Mouse (Mus musculus) naive thymus-derived CD4-positive, alpha-beta T cell, adult 5 months (primary cell): ENCODE data around the gene Cnksr1. TPM values are rescaled to one million over a fixed set of nuclear protein-coding genes. Genes with fewer than 3 reads are reported as not detected.

ENCODE experiments used
- polyA plus RNA-seq: library from polyadenylated mRNA; unstranded; fragments of 100-300 nt; shearing (Covaris generic); gene quantifications from one replicate; pipeline ENCODE4 v1.2.1, GENCODE M21; 2017

Cnksr1 gene
- not detected for polyA plus RNA-seq

DNA sequence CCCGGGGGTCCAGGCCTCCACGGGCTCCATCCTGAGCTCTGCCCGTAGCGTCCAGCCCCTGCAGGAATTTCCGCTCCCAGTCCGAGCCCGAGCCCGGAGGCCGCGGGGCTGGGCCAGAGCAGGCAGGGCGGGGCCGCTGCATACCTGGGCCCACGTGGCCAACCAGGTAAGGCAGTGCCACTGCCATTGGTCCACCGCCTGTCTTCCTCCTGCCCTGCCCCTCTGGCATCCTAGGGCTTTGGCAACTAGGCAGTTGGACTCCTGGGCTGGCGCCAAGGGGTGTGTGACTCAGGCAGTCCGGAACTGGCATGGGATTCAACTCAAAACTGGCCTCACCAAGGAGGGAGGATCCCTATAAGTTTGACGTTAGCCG is at the start of gene Cnksr1:
TSS of gene Cnksr1 (minus strand) at position 121 of the 373 bp plus-strand sequence.

DNA sequence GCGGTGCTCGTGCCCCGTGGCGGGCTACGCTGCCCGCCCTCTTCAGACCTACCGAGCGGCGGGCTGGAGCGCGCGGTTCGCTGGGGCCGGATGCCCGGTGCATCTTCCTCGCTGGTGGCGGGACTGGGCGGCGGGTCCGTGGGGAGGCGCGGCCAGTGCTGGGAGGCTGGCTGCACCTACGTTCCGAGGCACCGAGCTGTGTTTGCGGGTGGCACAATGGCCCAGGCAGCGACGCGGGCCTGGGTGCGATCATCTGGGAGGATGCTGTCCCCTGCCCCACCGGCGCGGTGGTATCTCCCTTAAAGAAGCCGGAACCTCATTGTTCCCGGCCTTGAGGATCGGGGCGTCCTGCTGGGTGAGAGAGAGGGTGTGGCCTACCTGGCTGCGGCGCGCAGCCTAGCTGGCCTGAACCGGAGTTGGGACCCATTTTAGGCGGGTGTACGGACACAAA is 49.4 kb upstream of the Cnksr1 start, which contains the start of gene Pdik1l:
TSS of gene Pdik1l (minus strand) at position 321 of the 451 bp plus-strand sequence.

DNA sequence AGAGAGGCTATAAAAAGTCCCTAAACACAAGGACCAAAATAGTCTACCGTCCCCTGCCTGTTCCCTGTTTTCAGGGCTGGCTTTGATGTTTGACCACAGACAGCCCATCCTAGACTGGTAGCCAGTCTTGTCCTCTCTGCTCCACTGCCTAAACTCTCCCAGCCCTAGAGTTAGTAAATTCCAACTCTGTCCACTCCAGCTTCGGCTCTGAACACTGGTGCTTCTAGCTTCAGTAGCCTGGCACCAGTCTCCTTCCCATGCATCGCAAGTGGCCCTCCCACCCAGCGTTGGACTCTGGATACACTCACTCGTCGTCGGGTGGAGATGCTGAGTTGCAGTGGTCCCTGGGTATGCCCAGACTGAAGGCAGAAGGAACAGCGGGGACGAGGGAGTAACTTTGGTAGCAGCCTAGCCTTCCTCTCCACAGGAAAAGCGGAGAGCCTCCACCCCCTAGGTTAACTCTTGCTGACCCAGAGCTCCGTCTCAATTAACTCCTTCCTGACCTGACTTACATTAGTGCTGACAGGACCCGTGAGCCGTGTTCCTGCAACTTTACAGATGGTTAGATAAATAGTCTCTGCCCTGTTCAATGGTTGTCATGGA is 15.6 kb upstream of the Cnksr1 start, which contains the start of gene Grrp1:
TSS of gene Grrp1 (minus strand) at position 385 of the 603 bp plus-strand sequence.

DNA sequence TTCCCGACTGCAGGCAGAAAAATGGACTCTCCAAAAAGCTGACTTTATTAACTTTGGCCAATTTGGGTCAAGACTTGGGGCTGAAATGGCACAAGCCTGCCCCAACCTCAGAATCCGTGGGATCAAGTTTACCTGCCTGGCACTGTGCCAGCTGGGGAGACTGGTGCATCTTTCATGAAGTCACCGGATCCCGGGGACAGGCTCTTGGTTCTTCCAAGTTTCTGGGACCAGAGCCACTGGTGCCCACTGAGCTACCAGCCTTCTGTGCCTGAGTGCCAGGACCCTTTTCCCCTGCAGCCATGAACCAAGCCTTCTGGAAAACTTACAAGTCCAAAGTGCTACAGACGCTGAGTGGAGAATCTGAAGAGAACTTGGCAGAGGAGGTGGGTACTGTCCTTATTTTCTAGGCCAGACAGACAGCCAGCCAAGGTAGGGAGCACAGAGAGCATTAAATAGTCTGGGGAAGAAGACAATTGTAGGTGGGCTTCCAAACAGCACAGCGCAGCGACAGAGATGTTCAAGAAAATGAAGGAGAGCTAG is 8.6 kb upstream of the Cnksr1 start, which contains the start of gene Gm30191:
TSS of gene Gm30191 (plus strand) at position 217 of the 540 bp plus-strand sequence.

DNA sequence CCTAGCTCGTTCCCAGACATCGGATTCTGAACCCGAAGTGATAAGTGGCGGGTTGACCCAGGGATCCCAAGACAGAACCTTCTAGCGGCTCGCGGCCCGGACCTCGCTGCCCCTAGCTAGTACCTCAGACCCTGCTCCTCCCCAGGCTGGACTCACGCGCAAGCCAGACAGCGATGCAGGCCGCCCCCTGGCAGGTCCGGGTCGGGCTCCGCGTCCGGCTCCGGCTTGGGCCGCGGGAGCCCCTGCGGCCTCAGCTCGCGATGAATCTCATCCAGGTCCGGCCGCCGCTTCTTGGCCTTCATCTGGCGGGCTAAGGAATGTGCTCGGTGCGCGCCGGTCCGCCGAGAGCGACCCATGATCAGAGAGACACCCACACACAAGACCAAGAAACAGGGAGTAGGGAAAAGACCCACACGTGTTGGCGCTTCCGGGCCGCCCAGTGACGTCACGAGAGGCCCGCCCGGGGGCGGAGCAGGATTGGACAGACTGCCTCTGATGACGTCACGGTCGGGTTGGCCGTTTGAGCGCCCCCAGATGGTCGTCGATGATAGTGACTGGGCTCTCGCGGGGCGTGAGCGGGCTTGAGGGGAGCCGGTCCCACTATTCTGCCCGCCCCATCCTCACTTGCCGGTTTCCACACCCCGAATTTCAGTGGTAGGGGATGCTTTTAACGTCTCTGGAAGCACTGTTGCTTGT is 7.1 kb upstream of the Cnksr1 start, which contains the start of gene Zfp593:
TSS of gene Zfp593 (minus strand) at position 445 of the 696 bp plus-strand sequence.

DNA sequence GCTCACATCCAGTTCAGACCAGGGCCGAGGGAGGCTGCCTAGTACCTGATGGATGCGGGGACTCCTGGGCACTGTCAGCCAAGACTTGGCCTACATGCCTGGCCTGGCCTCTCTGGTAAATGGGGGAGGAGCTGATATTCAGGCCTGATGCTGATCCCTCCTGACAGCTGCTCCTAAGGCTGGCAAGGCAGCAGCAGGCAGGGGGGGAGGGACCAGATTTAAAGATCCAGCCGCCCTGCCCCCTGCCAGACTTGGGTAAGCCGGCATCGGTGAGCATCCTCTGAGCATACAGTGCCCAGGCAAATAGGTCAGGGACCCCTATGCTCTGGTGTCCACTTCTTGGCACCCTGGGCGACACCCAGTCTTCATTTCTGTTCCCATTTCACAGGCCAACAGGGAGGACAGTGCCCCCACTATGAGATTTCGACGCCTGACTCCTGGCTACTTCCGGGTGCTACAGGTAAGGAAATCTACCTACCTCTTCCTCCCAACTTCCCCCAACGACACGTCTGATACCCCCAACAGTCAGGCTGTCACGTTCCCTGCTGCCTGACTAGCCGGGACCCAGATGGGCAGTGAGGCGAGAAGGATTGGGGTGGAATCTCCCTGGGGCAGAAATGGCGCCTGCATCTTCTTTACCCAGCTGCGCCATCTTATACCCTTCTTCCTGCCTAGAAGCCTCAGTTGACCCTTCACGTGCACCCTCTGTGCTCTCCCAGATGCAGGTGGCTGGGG is 5.5 kb upstream of the Cnksr1 start, which contains the start of gene E130218I03Rik:
TSS of gene E130218I03Rik (plus strand) at position 147 of the 735 bp plus-strand sequence.

DNA sequence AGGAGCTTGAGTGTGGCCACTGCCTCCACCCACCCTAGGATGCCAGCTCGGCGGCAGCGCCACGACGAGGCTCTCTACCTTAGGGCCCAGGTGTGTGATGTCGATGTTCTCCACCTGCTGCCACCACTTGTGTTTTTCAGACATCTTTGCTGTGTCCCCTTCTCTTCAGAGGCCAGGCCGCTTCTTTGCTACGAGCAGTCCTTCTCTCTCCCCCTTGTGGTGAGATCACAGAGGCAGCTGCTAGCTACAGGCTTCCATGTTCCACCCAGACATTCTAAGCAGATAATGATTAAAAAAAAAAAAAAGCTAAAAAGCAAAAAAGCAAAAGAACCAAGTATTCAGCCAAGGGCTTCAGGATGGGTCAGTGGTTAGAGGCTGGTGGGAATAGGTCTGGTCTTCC is 11.0 kb downstream of the Cnksr1 start, which contains the start of gene Catsper4:
TSS of gene Catsper4 (minus strand) at position 190 of the 400 bp plus-strand sequence.

DNA sequence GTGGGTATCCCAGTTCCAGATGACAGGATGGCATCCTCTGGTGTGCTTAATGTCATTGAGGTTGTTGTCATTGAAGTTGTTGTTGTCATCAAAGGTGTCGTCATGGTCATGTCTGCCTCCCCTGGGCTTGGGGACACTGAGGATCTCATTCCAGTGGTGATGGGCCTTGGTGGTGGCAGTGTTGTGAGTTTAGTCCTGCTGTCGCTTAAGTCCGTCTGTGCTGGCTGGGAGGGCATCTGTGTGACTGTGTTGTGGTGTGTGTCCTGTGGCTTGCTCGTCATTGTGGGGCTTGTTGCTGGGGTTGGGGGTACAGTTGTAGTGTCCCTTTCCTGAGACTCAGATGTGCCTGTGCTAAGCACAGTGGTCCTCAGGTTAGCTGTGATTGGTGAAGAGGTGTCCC is 35.3 kb downstream of the Cnksr1 start, which contains the start of gene Gm7534:
TSS of gene Gm7534 (minus strand) at position 101 of the 400 bp plus-strand sequence.

Other genes with a start within 250 kb of the Cnksr1 start
- 19.7 TPM for gene Dhdds, start 237.5 kb downstream of the Cnksr1 start, polyA plus RNA-seq
- gene Lin28a, start 219.6 kb downstream of the Cnksr1 start, polyA plus RNA-seq = not detected
- not detected for gene Zfp683, start 184.6 kb downstream of the Cnksr1 start, polyA plus RNA-seq
- 9.1 TPM for gene Crybg2, start 177.6 kb downstream of the Cnksr1 start, polyA plus RNA-seq
- 1,142 TPM for gene Cd52, start 143.3 kb downstream of the Cnksr1 start, polyA plus RNA-seq
- 99.9 TPM for gene Ubxn11, start 135.8 kb downstream of the Cnksr1 start, polyA plus RNA-seq
- 821 TPM for gene Sh3bgrl3, start 109.6 kb downstream of the Cnksr1 start, polyA plus RNA-seq
- 31.3 TPM for gene Cep85, start 51.3 kb downstream of the Cnksr1 start, polyA plus RNA-seq
- gene Gm7534, start 35.4 kb downstream of the Cnksr1 start, polyA plus RNA-seq = not detected
- not detected for gene Catsper4, start 11.0 kb downstream of the Cnksr1 start, polyA plus RNA-seq
- gene E130218I03Rik, start 5.3 kb upstream of the Cnksr1 start, polyA plus RNA-seq = 1.6 TPM
- 24.3 TPM for gene Zfp593, start 7.2 kb upstream of the Cnksr1 start, polyA plus RNA-seq
- not detected for gene Gm30191, start 8.5 kb upstream of the Cnksr1 start, polyA plus RNA-seq
- gene Grrp1, start 15.7 kb upstream of the Cnksr1 start, polyA plus RNA-seq = not detected
- 11.5 TPM for gene Pdik1l, start 49.5 kb upstream of the Cnksr1 start, polyA plus RNA-seq
- not detected for gene Trim63, start 76.7 kb upstream of the Cnksr1 start, polyA plus RNA-seq
- not detected for gene Slc30a2, start 104.8 kb upstream of the Cnksr1 start, polyA plus RNA-seq
- not detected for gene Extl1, start 145.5 kb upstream of the Cnksr1 start, polyA plus RNA-seq
- 1.9 TPM for gene Pafah2, start 157.9 kb upstream of the Cnksr1 start, polyA plus RNA-seq
- 91.3 TPM for gene Stmn1, start 229.9 kb upstream of the Cnksr1 start, polyA plus RNA-seq